Mouse (Mus musculus) heart, postnatal 4 days (tissue): ENCODE data around the gene Zdhhc1. TPM values are rescaled to one million over a fixed set of nuclear protein-coding genes. Genes with fewer than 3 reads are reported as not detected.

Experiments used
- DNase-seq: peaks from one replicate; pipeline ENCODE4 v3.0.0; 2021
- total RNA-seq, 2 experiments: library from RNA; stranded (reverse); gene quantifications; 2 replicates each; pipeline ENCODE4 v1.2.3; 2021

Zdhhc1 gene
- total RNA-seq, 2 experiments from 2014 or later = 14.6 to 15.9 TPM

- DNase-seq = no peak
These were observed 43.4 kb downstream of the Zdhhc1 start for GRCm38 (mm10) chr8:105453296-105453695.

GRCm38 (mm10) chr8:105451903-105452603 is 44.6 kb downstream of the Zdhhc1 start:
- DNase-seq = no peak

GRCm38 (mm10) chr8:105450977-105451376 is 45.7 kb downstream of the Zdhhc1 start:
- no peak for DNase-seq

GRCm38 (mm10) chr8:105448596-105448995 is 48.1 kb downstream of the Zdhhc1 start:
- no peak for DNase-seq

GRCm38 (mm10) chr8:105448188-105448587 is 48.5 kb downstream of the Zdhhc1 start:
- no peak for DNase-seq

GRCm38 (mm10) chr8:105446127-105446552 is 50.6 kb downstream of the Zdhhc1 start:
- DNase-seq = peak; percentile 45

GRCm38 (mm10) chr8:105445296-105446126 is 51.2 kb downstream of the Zdhhc1 start:
- peak; percentile 40 for DNase-seq

- no peak for DNase-seq
These were observed 54.0 kb downstream of the Zdhhc1 start for GRCm38 (mm10) chr8:105442661-105443060.

- peak; percentile 75 for DNase-seq
These were observed 55.3 kb downstream of the Zdhhc1 start for GRCm38 (mm10) chr8:105441433-105441832.

GRCm38 (mm10) chr8:105438865-105439264 is 57.8 kb downstream of the Zdhhc1 start:
- peak; percentile 63 for DNase-seq

GRCm38 (mm10) chr8:105437078-105437748 is 59.5 kb downstream of the Zdhhc1 start:
- DNase-seq = no peak

GRCm38 (mm10) chr8:105436218-105436617 is 60.5 kb downstream of the Zdhhc1 start:
- DNase-seq = no peak

GRCm38 (mm10) chr8:105434136-105434535 is 62.6 kb downstream of the Zdhhc1 start:
- DNase-seq = no peak

GRCm38 (mm10) chr8:105433511-105433910 is 63.2 kb downstream of the Zdhhc1 start:
- DNase-seq = no peak

GRCm38 (mm10) chr8:105433021-105433420 is 63.7 kb downstream of the Zdhhc1 start:
- no peak for DNase-seq

- no peak for DNase-seq
These were observed 64.8 kb downstream of the Zdhhc1 start for GRCm38 (mm10) chr8:105431743-105432515.

GRCm38 (mm10) chr8:105426878-105427277 is 69.8 kb downstream of the Zdhhc1 start:
- DNase-seq = no peak

Other genes with a start within 250 kb of the Zdhhc1 start
- gene B3gnt9, start 241.7 kb downstream of the Zdhhc1 start, total RNA-seq = 1 to 10 TPM; 9.0 TPM
- 10 to 100 TPM in 1 of 2 experiments, 1 to 10 TPM in 1; 9.4 to 10.1 TPM for gene Tradd, start 232.3 kb downstream of the Zdhhc1 start, total RNA-seq
- 1 to 10 TPM; 3.7 TPM for gene Fbxl8, start 232.3 kb downstream of the Zdhhc1 start, total RNA-seq
- 1 to 10 TPM in 1 of 2 experiments, under 1 TPM in 1; 0.81 to 1.5 TPM for gene Hsf4, start 227.1 kb downstream of the Zdhhc1 start, total RNA-seq
- gene Nol3, start 220.8 kb downstream of the Zdhhc1 start, total RNA-seq = 10 to 100 TPM in 1 of 2 experiments, 1 to 10 TPM in 1; 9.9 to 11.0 TPM
- gene 4931428F04Rik, start 207.0 kb downstream of the Zdhhc1 start, total RNA-seq = 1 to 10 TPM; 6.0 to 7.5 TPM
- 10 to 100 TPM; 11.2 to 15.6 TPM for gene Exoc3l, start 200.8 kb downstream of the Zdhhc1 start, total RNA-seq
- 10 to 100 TPM; 29.5 to 32.4 TPM for gene E2f4, start 199.2 kb downstream of the Zdhhc1 start, total RNA-seq
- gene Elmo3, start 191.3 kb downstream of the Zdhhc1 start, total RNA-seq = 1 to 10 TPM; 1.5 to 2.1 TPM
- gene Lrrc29, start 170.6 kb downstream of the Zdhhc1 start, total RNA-seq = 1 to 10 TPM; 2.5 to 2.7 TPM
- 10 to 100 TPM; 29.8 to 32.3 TPM for gene Tmem208, start 170.5 kb downstream of the Zdhhc1 start, total RNA-seq
- 10 to 100 TPM in 1 of 2 experiments, 1 to 10 TPM in 1; 9.0 to 10.4 TPM for gene Fhod1, start 148.9 kb downstream of the Zdhhc1 start, total RNA-seq
- 1 to 10 TPM; 3.3 to 3.5 TPM for gene Slc9a5, start 148.1 kb downstream of the Zdhhc1 start, total RNA-seq
- gene Plekhg4, start 123.6 kb downstream of the Zdhhc1 start, total RNA-seq = under 1 TPM in 1 of 2 experiments, not detected in 1; 0.17 TPM
- gene Kctd19, start 83.4 kb downstream of the Zdhhc1 start, total RNA-seq = not detected
- under 1 TPM; 0.50 to 0.93 TPM for gene Lrrc36, start 83.3 kb downstream of the Zdhhc1 start, total RNA-seq
- 10 to 100 TPM; 44.4 to 46.1 TPM for gene Tppp3, start 25.4 kb downstream of the Zdhhc1 start, total RNA-seq
- gene Hsd11b2, start 21.9 kb upstream of the Zdhhc1 start, total RNA-seq = under 1 TPM; 0.43 to 0.52 TPM
- gene Atp6v0d1, start 69.1 kb upstream of the Zdhhc1 start, total RNA-seq = 10 to 100 TPM; 58.2 to 59.5 TPM
- 10 to 100 TPM; 51.1 to 51.5 TPM for gene Ripor1, start 108.4 kb upstream of the Zdhhc1 start, total RNA-seq
- gene Ctcf, start 139.7 kb upstream of the Zdhhc1 start, total RNA-seq = 10 to 100 TPM; 59.1 to 63.2 TPM
- not detected for gene Agrp, start 140.5 kb upstream of the Zdhhc1 start, total RNA-seq
- under 1 TPM; 0.41 TPM for gene Carmil2, start 189.4 kb upstream of the Zdhhc1 start, total RNA-seq
- gene Acd, start 204.2 kb upstream of the Zdhhc1 start, total RNA-seq = 10 to 100 TPM; 23.0 to 25.6 TPM
- gene Pard6a, start 204.2 kb upstream of the Zdhhc1 start, total RNA-seq = 1 to 10 TPM; 5.9 to 6.2 TPM
- gene 4933405L10Rik, start 210.8 kb upstream of the Zdhhc1 start, total RNA-seq = not detected
- gene Enkd1, start 211.3 kb upstream of the Zdhhc1 start, total RNA-seq = 1 to 10 TPM; 5.4 to 6.8 TPM